Mouse (Mus musculus): ENCODE data around the gene Klb.
"Not testable (repeated sequence)": the region's sequence is repeated elsewhere in the genome, so short reads cannot be mapped to it uniquely, and the experiment has no call there.

Gene Klb

GRCm38 (mm10) chr5:65348168-65348567 lies at the start of gene Klb:
Gene Klb (plus strand): TSS chr5:65348314.
- in situ Hi-C loops (cut with MseI, MboI), result no loop called here

- in situ Hi-C loops (cut with MseI, MboI), result not testable (repeated sequence)
Observed at GRCm38 (mm10) chr5:65299623-65300022, 48.5 kb upstream of the Klb start.

- in situ Hi-C loops (cut with MseI, MboI), result no loop called here
Observed at GRCm38 (mm10) chr5:65300121-65300520, 48.0 kb upstream of the Klb start.

GRCm38 (mm10) chr5:65305516-65305915 lies 42.6 kb upstream of the Klb start:
- in situ Hi-C loops (cut with MseI, MboI), result no loop called here

GRCm38 (mm10) chr5:65308208-65308607 lies 39.9 kb upstream of the Klb start:
- in situ Hi-C loops (cut with MseI, MboI), result no loop called here

- in situ Hi-C loops (cut with MseI, MboI), result no loop called here
Observed at GRCm38 (mm10) chr5:65308866-65309265, 39.2 kb upstream of the Klb start.

GRCm38 (mm10) chr5:65319176-65319575 lies 28.9 kb upstream of the Klb start:
- in situ Hi-C loops (cut with MseI, MboI), result no loop called here

- in situ Hi-C loops (cut with MseI, MboI), result no loop called here
Observed at GRCm38 (mm10) chr5:65322165-65322564, 25.9 kb upstream of the Klb start.

- in situ Hi-C loops (cut with MseI, MboI), result no loop called here
Observed at GRCm38 (mm10) chr5:65324271-65324670, 23.8 kb upstream of the Klb start.

- in situ Hi-C loops (cut with MseI, MboI), result no loop called here
Observed at GRCm38 (mm10) chr5:65324758-65325355, 23.3 kb upstream of the Klb start.

- in situ Hi-C loops (cut with MseI, MboI), result no loop called here
Observed at GRCm38 (mm10) chr5:65326212-65326611, 21.9 kb upstream of the Klb start.

- in situ Hi-C loops (cut with MseI, MboI), result no loop called here
Observed at GRCm38 (mm10) chr5:65329971-65330370, 18.1 kb upstream of the Klb start.

- in situ Hi-C loops (cut with MseI, MboI), result no loop called here
Observed at GRCm38 (mm10) chr5:65334788-65335187, 13.3 kb upstream of the Klb start.

- in situ Hi-C loops (cut with MseI, MboI), result no loop called here
Observed at GRCm38 (mm10) chr5:65335298-65336074, 12.6 kb upstream of the Klb start, which contains the start of gene Rfc1. Gene Rfc1 (minus strand): TSS chr5:65335670.

GRCm38 (mm10) chr5:65336075-65336355 lies 12.1 kb upstream of the Klb start:
- in situ Hi-C loops (cut with MseI, MboI), result no loop called here

GRCm38 (mm10) chr5:65338394-65338793 lies 9.7 kb upstream of the Klb start:
- in situ Hi-C loops (cut with MseI, MboI), result no loop called here

GRCm38 (mm10) chr5:65340167-65340566 lies 7.9 kb upstream of the Klb start:
- in situ Hi-C loops (cut with MseI, MboI), result no loop called here

GRCm38 (mm10) chr5:65350508-65350907 lies 2.4 kb downstream of the Klb start:
- in situ Hi-C loops (cut with MseI, MboI), result no loop called here

- in situ Hi-C loops (cut with MseI, MboI), result no loop called here
Observed at GRCm38 (mm10) chr5:65354097-65354496, 6.0 kb downstream of the Klb start.

- in situ Hi-C loops (cut with MseI, MboI), result no loop called here
Observed at GRCm38 (mm10) chr5:65354985-65355384, 6.9 kb downstream of the Klb start.

GRCm38 (mm10) chr5:65356851-65357250 lies 8.7 kb downstream of the Klb start:
- in situ Hi-C loops (cut with MseI, MboI), result no loop called here

GRCm38 (mm10) chr5:65357771-65358170 lies 9.7 kb downstream of the Klb start:
- in situ Hi-C loops (cut with MseI, MboI), result no loop called here

- in situ Hi-C loops (cut with MseI, MboI), result no loop called here
Observed at GRCm38 (mm10) chr5:65367837-65368236, 19.7 kb downstream of the Klb start.

GRCm38 (mm10) chr5:65371551-65371950 lies 23.4 kb downstream of the Klb start:
- in situ Hi-C loops (cut with MseI, MboI), result no loop called here
